Mouse (Mus musculus) midbrain, embryonic 14.5 days (tissue): ENCODE results near the gene Bmi1. TPM values are rescaled to one million over a fixed set of nuclear protein-coding genes. Genes with fewer than 3 reads are reported as not detected.

Source experiments
- ATAC-seq: fragments of 200-750 bp; cut with Nextera tagmentation; 2 replicates; pipeline ENCODE4 v1.8.0; 2017; ENCODE audit warnings: moderate number of reproducible peaks, moderate library complexity; ENCODE audit not compliant: low FRiP score, low TSS enrichment
- DNase-seq: peaks from one replicate; pipeline ENCODE4 v3.0.0-alpha.2; 2015
- H3K27ac ChIP-seq: fragments of 300-500 bp; sonication (generic); replicated peaks from 2 replicates; pipeline ENCODE4 v1.5.1; 2014; ENCODE audit warnings: mild to moderate bottlenecking, low read depth, low read length, moderate library complexity
- H3K27me3 ChIP-seq: fragments of 300-500 bp; sonication (generic); 2 replicates; pipeline ENCODE4 v1.6.1; 2014; ENCODE audit warnings: low read length, control low read depth, mixed read lengths; ENCODE audit not compliant: control insufficient read depth, insufficient read depth
- H3K36me3 ChIP-seq: fragments of 300-500 bp; sonication (generic); 2 replicates; pipeline ENCODE4 v1.6.1; 2014; ENCODE audit warnings: low read length, control low read depth; ENCODE audit not compliant: control insufficient read depth, insufficient read depth
- H3K4me1 ChIP-seq: fragments of 300-500 bp; sonication (generic); 2 replicates; pipeline ENCODE4 v1.6.1; 2014; ENCODE audit warnings: mild to moderate bottlenecking, antibody characterized with exemption, low read length, control low read depth; ENCODE audit not compliant: control insufficient read depth, insufficient read depth
- H3K4me2 ChIP-seq: fragments of 300-500 bp; sonication (generic); 2 replicates; pipeline ENCODE4 v1.6.1; 2014; ENCODE audit warnings: mild to moderate bottlenecking, low read length, moderate library complexity
- H3K4me3 ChIP-seq: fragments of 300-500 bp; sonication (generic); replicated peaks from 2 replicates; pipeline ENCODE4 v1.5.1; 2014; ENCODE audit warnings: low read depth, low read length
- H3K9ac ChIP-seq: fragments of 300-500 bp; sonication (generic); replicated peaks from 2 replicates; pipeline ENCODE4 v1.6.1; 2014; ENCODE audit warnings: mild to moderate bottlenecking, low read length, moderate library complexity
- H3K9me3 ChIP-seq: fragments of 300-500 bp; sonication (generic); 2 replicates; pipeline ENCODE4 v1.6.1; 2016; ENCODE audit warnings: low read length, control low read depth, mixed read lengths; ENCODE audit not compliant: control insufficient read depth
- WGBS: fragments of 180-500 bp; shearing (Covaris S2); extraction: QIAGEN DNeasy Blood & Tissue Kit; methylation state at CpG from one replicate; pipeline ENCODE4 v1.1.7; 2014; 5-methylcytosine and 5-hydroxymethylcytosine counted together
- polyA plus RNA-seq: library from polyadenylated mRNA; unstranded; fragments of >200 nt; fragmentation: Nextera tagmentation; extraction: Ambion mirVana; gene quantifications from 2 replicates; pipeline ENCODE4 v1.2.1, GENCODE M21; 2014

The Bmi1 gene
- polyA plus RNA-seq, 1 experiment from 2014 or later = 43.6 TPM

DNA sequence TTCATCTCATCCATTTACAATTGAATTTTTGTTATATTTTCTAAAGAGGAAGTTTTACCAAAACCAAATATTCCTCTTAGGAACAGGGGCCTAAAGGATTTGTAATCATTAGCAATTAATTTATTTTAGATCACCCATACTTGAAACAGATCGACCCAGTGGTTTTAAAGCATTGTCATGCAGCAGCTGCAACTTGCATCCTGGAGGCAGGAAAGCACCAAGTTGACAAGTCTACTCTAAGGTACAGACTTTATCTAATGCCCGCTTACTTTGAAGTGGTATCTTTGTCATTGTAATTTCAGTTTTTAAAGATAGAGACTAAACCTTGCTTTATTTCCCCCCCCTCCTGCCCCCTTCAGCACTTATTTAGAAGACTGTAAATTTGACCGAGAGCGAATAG is 3.1 kb upstream of the Bmi1 start:
- 48% methylated on average over 4 of the region's 4 CpGs for WGBS
- peaks cover 18% of the 10 kb centered on the region for H3K4me1 ChIP-seq
- H3K9ac ChIP-seq = no peak overlapping the region
- no peak for ATAC-seq
- H3K27ac ChIP-seq = no peak overlapping the region
- peak overlapping the region; percentile 90 for H3K4me2 ChIP-seq
- H3K9me3 ChIP-seq = no peaks in the 10 kb centered on the region
- peaks cover 19% of the 10 kb centered on the region for H3K27me3 ChIP-seq
- H3K36me3 ChIP-seq = no peaks in the 10 kb centered on the region
- H3K4me3 ChIP-seq = no peak overlapping the region
- DNase-seq = no peak

DNA sequence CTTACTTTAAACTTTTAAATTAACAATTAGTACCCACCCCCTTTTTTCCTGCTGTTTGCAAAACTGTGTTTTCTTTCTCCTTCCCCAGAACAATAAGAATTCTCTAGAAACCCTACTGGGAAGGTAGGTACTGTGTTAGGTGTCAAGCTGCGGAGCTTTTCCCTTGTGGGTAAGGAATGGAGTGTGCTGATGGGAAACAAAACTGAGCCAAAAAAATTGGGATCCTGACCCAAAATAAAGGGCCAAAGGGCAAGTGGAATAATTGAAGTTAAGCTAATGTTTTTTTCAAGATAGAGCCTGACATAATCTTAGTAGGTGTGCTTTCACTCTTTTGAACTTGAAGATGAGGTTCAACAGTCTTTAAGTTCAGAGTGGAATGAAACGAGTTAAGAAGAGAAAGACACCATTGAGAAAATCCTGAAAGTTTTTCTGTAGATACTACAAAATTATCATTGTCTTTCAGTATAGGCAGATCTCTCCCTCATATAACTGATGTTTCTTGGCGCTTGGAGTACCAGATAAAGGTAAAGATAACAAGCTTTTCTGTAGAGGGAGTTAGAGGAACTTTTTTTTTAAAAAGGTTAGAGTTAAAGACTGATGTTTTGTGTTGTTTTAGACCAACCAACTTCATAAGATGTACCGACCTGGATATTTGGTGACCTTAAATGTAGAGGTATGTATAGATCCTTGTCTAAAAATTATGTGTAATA is 2.5 kb upstream of the Bmi1 start:
- Histone ChIP-seq H3K4me3 (no peak overlapping the region), H3K9ac (no peak overlapping the region), H3K9me3 (no peaks in the 10 kb centered on the region), H3K36me3 (no peaks in the 10 kb centered on the region), H3K4me1 (peaks cover 23% of the 10 kb centered on the region), H3K27ac (no peak overlapping the region), H3K4me2 (peak overlapping the region; percentile 90; the same call in 1 of the 2 replicates), H3K27me3 (peaks cover 23% of the 10 kb centered on the region)
- no peak for DNase-seq
- WGBS = 60% methylated on average over 4 of the region's 4 CpGs
- ATAC-seq = no peak

DNA sequence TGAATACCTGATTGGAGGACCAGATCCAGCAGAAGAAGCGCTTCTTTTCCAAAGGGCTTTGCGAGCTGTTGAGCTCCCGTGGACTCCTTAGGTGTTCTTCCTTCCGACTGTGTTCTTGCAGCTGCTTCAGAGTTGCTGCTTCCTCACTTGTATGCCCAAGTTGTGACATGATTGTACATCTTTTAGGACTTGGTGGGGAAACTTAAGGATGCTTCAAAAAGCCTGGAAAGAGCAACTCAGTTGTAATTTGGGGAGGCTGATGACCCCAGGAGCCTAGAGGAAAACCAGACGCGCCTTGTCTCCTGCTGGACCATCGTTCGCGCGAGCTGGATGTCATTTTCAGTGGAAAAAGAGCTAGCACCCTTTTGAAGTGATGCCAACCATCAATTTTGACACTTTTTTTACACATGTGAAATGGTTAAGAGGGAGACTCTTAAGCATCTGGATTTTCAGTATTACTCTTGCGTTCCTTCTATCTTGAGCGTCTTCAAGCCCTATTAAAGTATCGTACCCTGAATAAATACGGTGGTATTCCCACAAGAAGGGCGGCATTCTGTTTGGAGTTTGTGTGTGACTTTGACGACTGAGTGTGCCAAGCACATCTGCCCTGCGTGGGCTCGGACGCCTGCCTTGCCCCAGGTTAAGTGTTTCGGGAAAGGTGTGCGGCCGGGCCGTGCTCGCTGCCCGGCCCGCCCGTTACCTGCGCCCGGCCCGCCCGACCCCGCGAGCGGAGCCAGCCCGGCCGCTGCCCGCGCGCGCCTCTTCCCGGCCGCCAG is 949 bp upstream of the Bmi1 start:
- H3K4me1 ChIP-seq = peaks cover 31% of the 10 kb centered on the region
- H3K27me3 ChIP-seq = peaks cover 35% of the 10 kb centered on the region
- H3K9me3 ChIP-seq = no peaks in the 10 kb centered on the region
- H3K4me3 ChIP-seq = peak overlapping the region; percentile 78
- H3K4me2 ChIP-seq = peak overlapping the region; percentile 82
- DNase-seq (peak; percentile 31), ATAC-seq (no peak)
- 4% methylated on average over 42 of the region's 42 CpGs for WGBS
- no peaks in the 10 kb centered on the region for H3K36me3 ChIP-seq
- H3K9ac ChIP-seq = peak overlapping the region; percentile 98
- peak overlapping the region; percentile 99 for H3K27ac ChIP-seq

GRCm38 (mm10) chr2:18676457-18676935 is 322 bp upstream of the Bmi1 start:
- H3K4me3 ChIP-seq = peak overlapping the region; percentile 78
- peak; percentile 85 for ATAC-seq
- peaks cover 41% of the 10 kb centered on the region for H3K27me3 ChIP-seq
- H3K9ac ChIP-seq = peak overlapping the region; percentile 98
- H3K4me2 ChIP-seq = peak overlapping the region; percentile 82
- under 1% methylated on average over 43 of the region's 64 CpGs for WGBS
- peak overlapping the region; percentile 99 for H3K27ac ChIP-seq
- DNase-seq = peak; percentile 95
- H3K4me1 ChIP-seq = peaks cover 35% of the 10 kb centered on the region
- H3K9me3 ChIP-seq = no peaks in the 10 kb centered on the region
- H3K36me3 ChIP-seq = no peaks in the 10 kb centered on the region

- H3K4me1 ChIP-seq = peaks cover 35% of the 10 kb centered on the region
- DNase-seq (peak; percentile 78), ATAC-seq (peak; percentile 2; the same call in 1 of the 2 replicates)
- peaks cover 9% of the 10 kb centered on the region for H3K36me3 ChIP-seq
- under 1% methylated on average over 55 of the region's 55 CpGs for WGBS
- H3K4me2 ChIP-seq = peak overlapping the region; percentile 82
- H3K4me3 ChIP-seq = peak overlapping the region; percentile 78
- H3K9ac ChIP-seq = peak overlapping the region; percentile 98
- H3K9me3 ChIP-seq = no peaks in the 10 kb centered on the region
- H3K27ac ChIP-seq = peak overlapping the region; percentile 99
- peaks cover 54% of the 10 kb centered on the region for H3K27me3 ChIP-seq
Observed at GRCm38 (mm10) chr2:18677631-18678471, 1.0 kb downstream of the Bmi1 start.

- Histone ChIP-seq H3K27me3 (peaks cover 58% of the 10 kb centered on the region), H3K4me3 (no peak overlapping the region)
- ATAC-seq = no peak
Observed at GRCm38 (mm10) chr2:18679701-18680100, 2.9 kb downstream of the Bmi1 start.

DNA sequence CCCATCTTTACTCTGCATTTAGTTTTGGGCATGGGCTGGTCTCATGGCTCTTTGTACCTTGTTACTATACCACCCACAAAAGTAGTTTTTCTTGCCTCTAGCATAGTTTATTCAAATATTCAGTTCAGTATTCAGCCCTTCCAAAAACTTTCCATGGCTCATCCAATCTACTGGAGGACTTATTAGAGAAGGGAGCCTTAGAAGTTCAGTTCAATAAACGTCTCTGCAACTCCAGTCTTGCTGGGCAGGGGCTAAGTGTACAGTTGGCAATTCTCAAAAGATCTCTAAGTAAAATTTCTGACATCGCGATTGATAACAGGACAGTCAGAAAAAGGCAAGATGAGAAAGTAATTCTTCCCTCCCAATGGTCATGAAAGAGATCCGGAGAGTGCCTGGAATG is 3.7 kb downstream of the Bmi1 start:
- Histone ChIP-seq H3K36me3 (peaks cover 25% of the 10 kb centered on the region), H3K9ac (no peak overlapping the region), H3K9me3 (no peaks in the 10 kb centered on the region), H3K4me1 (peaks cover 26% of the 10 kb centered on the region), H3K4me3 (peak overlapping the region; percentile 24), H3K27ac (no peak overlapping the region), H3K4me2 (peak overlapping the region; percentile 53), H3K27me3 (peaks cover 54% of the 10 kb centered on the region)
- DNase-seq (no peak), ATAC-seq (no peak)
- 1% methylated on average over 4 of the region's 4 CpGs for WGBS

More at GRCm38 (mm10) chr2:18679701-18680100, 2.9 kb downstream of the Bmi1 start:
- 27% methylated on average over 2 of the region's 2 CpGs for WGBS
- Histone ChIP-seq H3K4me2 (no peak overlapping the region), H3K9me3 (no peaks in the 10 kb centered on the region), H3K9ac (no peak overlapping the region), H3K27ac (no peak overlapping the region), H3K4me1 (peaks cover 26% of the 10 kb centered on the region), H3K36me3 (peaks cover 25% of the 10 kb centered on the region)
- no peak for DNase-seq

DNA sequence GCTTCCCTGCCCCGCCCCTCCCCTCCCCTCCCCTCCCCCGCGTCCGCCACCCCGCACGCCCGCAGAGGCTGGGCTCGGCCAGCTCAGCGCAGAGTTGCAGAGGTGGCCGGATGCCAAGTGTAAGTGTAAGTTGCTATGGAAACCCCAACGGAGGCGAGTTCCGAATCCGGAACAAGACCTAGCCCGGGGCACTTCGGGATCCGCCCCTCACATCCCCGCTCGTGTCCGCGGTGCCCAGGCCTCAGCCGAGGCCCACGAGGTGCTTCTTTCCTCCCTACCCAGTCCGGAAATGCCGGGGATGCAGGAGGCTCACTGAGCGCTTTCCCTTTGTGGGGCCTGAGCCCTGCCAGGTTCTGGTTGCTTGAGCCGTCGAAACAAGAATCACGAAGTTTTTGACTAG is 4.1 kb downstream of the Bmi1 start:
- peaks cover 25% of the 10 kb centered on the region for H3K36me3 ChIP-seq
- DNase-seq (peak; percentile 67), ATAC-seq (no peak)
- H3K27me3 ChIP-seq = peaks cover 57% of the 10 kb centered on the region
- WGBS = 1% methylated on average over 27 of the region's 29 CpGs
- no peak overlapping the region for H3K27ac ChIP-seq
- 0 out of 2 replicates have a peak overlapping the region, but pooled peaks have one; percentile 6 for H3K9ac ChIP-seq
- H3K4me2 ChIP-seq = peak overlapping the region; percentile 53
- H3K9me3 ChIP-seq = no peaks in the 10 kb centered on the region
- H3K4me1 ChIP-seq = peaks cover 25% of the 10 kb centered on the region
- peak overlapping the region; percentile 24 for H3K4me3 ChIP-seq
